Mouse (Mus musculus): ENCODE results near the gene Tnfrsf13c. TPM values are rescaled to one million over a fixed set of nuclear protein-coding genes. Genes with fewer than 3 reads are reported as not detected.

Tnfrsf13c gene
- polyA plus RNA-seq, 1 experiment from 2014 or later = 0.14 TPM

DNA sequence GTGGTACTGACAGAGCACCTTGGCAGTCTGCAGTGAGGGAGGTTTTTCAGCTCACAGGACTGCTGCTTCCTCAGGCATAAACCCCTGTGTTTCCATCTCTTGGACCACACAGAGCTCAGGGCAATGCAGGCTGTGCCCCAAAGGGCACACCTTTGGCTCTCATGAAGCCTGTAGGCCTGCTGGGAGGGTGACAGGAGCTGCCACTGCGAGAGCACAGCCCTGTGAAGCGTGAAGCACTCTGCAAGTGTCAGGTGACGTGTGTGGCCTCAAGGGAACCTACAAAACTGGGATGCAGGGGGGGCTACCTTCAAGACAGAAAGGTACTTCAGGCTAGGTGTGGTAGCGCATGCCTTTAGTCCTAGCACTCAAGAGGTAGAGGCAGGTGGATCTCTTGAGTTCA lies 8.5 kb upstream of the Tnfrsf13c start:
- no peak overlapping the region for H3K4me3 ChIP-seq (ENCODE audit: low read depth, low read length)
- no peaks in the 10 kb centered on the region for H3K9me3 ChIP-seq (replicated peaks; ENCODE audit: control insufficient read depth, low read length, poor library complexity, severe bottlenecking)
- H3K27me3 ChIP-seq (ENCODE audit: control insufficient read depth, insufficient read depth, low read depth, low read length) = no peaks in the 10 kb centered on the region
- no peak overlapping the region for H3K9ac ChIP-seq (ENCODE audit: low read depth, low read length)
- H3K4me2 ChIP-seq (ENCODE audit: low read length) = no peak overlapping the region
- no peak for ATAC-seq
- H3K4me1 ChIP-seq (ENCODE audit: control insufficient read depth, insufficient read depth, low read length) = no peaks in the 10 kb centered on the region
- H3K36me3 ChIP-seq (ENCODE audit: control insufficient read depth, insufficient read depth, low read length) = no peaks in the 10 kb centered on the region
- WGBS = 69% methylated on average over 4 of the region's 4 CpGs
- H3K27ac ChIP-seq (ENCODE audit: low read length) = no peak overlapping the region

DNA sequence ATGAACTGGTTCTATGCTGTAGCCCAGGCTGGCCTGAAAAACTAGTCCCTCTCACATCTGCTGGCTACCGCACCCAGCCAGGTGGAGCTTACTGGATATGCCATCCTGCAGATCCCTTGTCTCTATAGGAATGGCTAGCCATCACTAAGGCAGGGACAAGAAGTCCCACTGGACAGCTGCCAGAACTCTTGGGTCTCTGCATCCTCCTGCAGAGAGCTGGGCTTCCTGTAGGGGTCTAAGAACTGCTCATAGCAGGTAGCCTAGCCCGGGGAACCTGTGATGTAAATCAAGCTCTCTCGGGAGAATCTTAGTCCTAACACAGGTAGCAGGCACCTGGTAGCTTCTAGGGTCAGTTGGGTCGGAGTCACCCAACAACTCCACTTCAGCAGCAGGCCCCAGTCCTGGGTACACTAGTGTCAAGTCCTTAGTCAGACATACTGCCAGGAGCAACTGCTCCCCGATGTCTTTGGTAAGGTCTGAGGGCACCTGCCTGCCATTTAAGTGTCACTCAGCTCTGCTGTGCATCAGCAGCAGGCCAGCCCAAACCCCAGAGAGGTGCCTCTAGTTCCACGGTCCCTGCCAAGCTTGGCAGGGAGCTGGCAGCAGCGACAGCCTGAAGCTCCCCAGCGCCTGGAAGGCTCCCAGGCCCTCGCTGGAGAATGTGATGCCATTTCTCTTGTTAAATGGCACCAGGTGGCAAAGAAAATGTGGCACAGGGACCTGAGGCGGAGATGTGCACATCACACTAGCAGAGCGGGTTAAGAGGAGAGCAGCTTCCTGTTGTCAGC lies 7.6 kb upstream of the Tnfrsf13c start:
- Histone ChIP-seq H3K9me3 (replicated peaks; ENCODE audit: control insufficient read depth, low read length, poor library complexity, severe bottlenecking) (no peaks in the 10 kb centered on the region), H3K9ac (ENCODE audit: low read depth, low read length) (no peak overlapping the region), H3K4me1 (ENCODE audit: control insufficient read depth, insufficient read depth, low read length) (no peaks in the 10 kb centered on the region), H3K27ac (ENCODE audit: low read length) (no peak overlapping the region), H3K36me3 (ENCODE audit: control insufficient read depth, insufficient read depth, low read length) (no peaks in the 10 kb centered on the region), H3K4me2 (ENCODE audit: low read length) (no peak overlapping the region), H3K4me3 (ENCODE audit: low read depth, low read length) (no peak overlapping the region), H3K27me3 (ENCODE audit: control insufficient read depth, insufficient read depth, low read depth, low read length) (no peaks in the 10 kb centered on the region)
- no peak for ATAC-seq
- WGBS = 63% methylated on average over 11 of the region's 11 CpGs

DNA sequence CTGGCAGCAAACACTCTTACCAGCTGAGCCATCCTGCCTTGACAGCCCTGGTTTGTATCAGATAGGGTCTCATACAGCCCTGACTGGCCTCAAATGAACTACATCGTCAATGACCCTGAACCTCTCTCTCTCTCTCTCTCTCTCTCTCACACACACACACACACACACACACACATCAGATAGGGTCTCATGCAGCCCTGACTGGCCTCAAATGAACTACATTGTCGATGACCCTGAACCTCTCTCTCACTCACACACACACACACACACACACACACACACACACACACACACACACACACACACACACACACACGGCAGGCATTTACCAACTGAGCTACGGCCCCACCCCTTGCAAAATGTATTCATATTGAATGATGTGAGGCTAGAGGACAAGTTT lies 6.9 kb upstream of the Tnfrsf13c start:
- Histone ChIP-seq H3K36me3 (ENCODE audit: control insufficient read depth, insufficient read depth, low read length) (no peaks in the 10 kb centered on the region), H3K4me1 (ENCODE audit: control insufficient read depth, insufficient read depth, low read length) (no peaks in the 10 kb centered on the region), H3K4me3 (ENCODE audit: low read depth, low read length) (no peak overlapping the region), H3K27me3 (ENCODE audit: control insufficient read depth, insufficient read depth, low read depth, low read length) (no peaks in the 10 kb centered on the region), H3K27ac (ENCODE audit: low read length) (no peak overlapping the region), H3K9me3 (replicated peaks; ENCODE audit: control insufficient read depth, low read length, poor library complexity, severe bottlenecking) (no peaks in the 10 kb centered on the region), H3K9ac (ENCODE audit: low read depth, low read length) (no peak overlapping the region), H3K4me2 (ENCODE audit: low read length) (no peak overlapping the region)
- WGBS = 76% methylated on average over 4 of the region's 4 CpGs
- ATAC-seq = no peak

GRCm38 (mm10) chr15:82230098-82230611 lies 6.0 kb upstream of the Tnfrsf13c start:
- H3K4me3 ChIP-seq (ENCODE audit: low read depth, low read length) = no peak overlapping the region
- 67% methylated on average over 6 of the region's 6 CpGs for WGBS

DNA sequence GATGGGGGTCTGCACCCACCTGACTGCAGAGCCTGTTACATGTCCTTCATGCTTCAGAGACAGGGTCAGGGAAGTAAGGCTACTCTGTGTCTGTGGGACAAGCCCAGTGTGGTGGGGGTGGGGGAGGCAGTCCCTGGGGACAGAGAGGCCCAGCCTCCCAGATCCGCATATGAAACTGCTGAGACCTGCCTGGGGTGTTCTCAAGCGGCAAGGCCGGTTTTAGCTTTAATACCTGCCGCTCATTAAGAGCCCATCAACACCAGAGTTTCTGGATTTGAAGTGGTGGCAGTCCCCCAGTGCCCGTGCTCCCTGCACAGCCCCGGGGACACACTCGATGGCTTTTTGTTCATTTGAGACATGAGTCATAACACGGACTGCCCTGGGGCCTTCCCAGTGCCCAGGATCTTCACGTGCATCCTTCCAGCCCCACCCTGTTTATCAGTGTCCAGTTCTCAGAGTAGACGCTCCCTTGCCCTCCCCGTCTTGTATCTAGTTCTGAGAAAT lies 5.4 kb upstream of the Tnfrsf13c start:
- WGBS = 43% methylated on average over 11 of the region's 11 CpGs
- H3K4me3 ChIP-seq (ENCODE audit: low read depth, low read length) = no peak overlapping the region
- H3K9me3 ChIP-seq (replicated peaks; ENCODE audit: control insufficient read depth, low read length, poor library complexity, severe bottlenecking) = no peaks in the 10 kb centered on the region
- no peaks in the 10 kb centered on the region for H3K27me3 ChIP-seq (ENCODE audit: control insufficient read depth, insufficient read depth, low read depth, low read length)
- H3K27ac ChIP-seq (ENCODE audit: low read length) = no peak overlapping the region
- no peak for ATAC-seq
- no peak overlapping the region for H3K4me2 ChIP-seq (ENCODE audit: low read length)
- no peaks in the 10 kb centered on the region for H3K36me3 ChIP-seq (ENCODE audit: control insufficient read depth, insufficient read depth, low read length)
- no peaks in the 10 kb centered on the region for H3K4me1 ChIP-seq (ENCODE audit: control insufficient read depth, insufficient read depth, low read length)
- 0 out of 2 replicates have a peak overlapping the region, but pooled peaks have one; percentile 20 for H3K9ac ChIP-seq (ENCODE audit: low read depth, low read length)

More at GRCm38 (mm10) chr15:82230098-82230611, 6.0 kb upstream of the Tnfrsf13c start:
- Histone ChIP-seq H3K4me2 (ENCODE audit: low read length) (no peak overlapping the region), H3K36me3 (ENCODE audit: control insufficient read depth, insufficient read depth, low read length) (no peaks in the 10 kb centered on the region), H3K27me3 (ENCODE audit: control insufficient read depth, insufficient read depth, low read depth, low read length) (no peaks in the 10 kb centered on the region), H3K4me1 (ENCODE audit: control insufficient read depth, insufficient read depth, low read length) (no peaks in the 10 kb centered on the region), H3K27ac (ENCODE audit: low read length) (no peak overlapping the region), H3K9ac (ENCODE audit: low read depth, low read length) (no peak overlapping the region), H3K9me3 (replicated peaks; ENCODE audit: control insufficient read depth, low read length, poor library complexity, severe bottlenecking) (no peaks in the 10 kb centered on the region)
- ATAC-seq = no peak

- Histone ChIP-seq H3K4me3 (ENCODE audit: low read depth, low read length) (no peak overlapping the region), H3K4me2 (ENCODE audit: low read length) (no peak overlapping the region), H3K27me3 (ENCODE audit: control insufficient read depth, insufficient read depth, low read depth, low read length) (no peaks in the 10 kb centered on the region; the same call in 1 of the 2 replicates), H3K36me3 (ENCODE audit: control insufficient read depth, insufficient read depth, low read length) (no peaks in the 10 kb centered on the region), H3K9me3 (replicated peaks; ENCODE audit: control insufficient read depth, low read length, poor library complexity, severe bottlenecking) (no peaks in the 10 kb centered on the region), H3K9ac (ENCODE audit: low read depth, low read length) (no peak overlapping the region), H3K27ac (ENCODE audit: low read length) (no peak overlapping the region), H3K4me1 (ENCODE audit: control insufficient read depth, insufficient read depth, low read length) (peaks cover 5% of the 10 kb centered on the region; the same call in 1 of the 2 replicates)
- no peak for ATAC-seq
- 86% methylated on average over 5 of the region's 5 CpGs for WGBS
These were observed 1.6 kb upstream of the Tnfrsf13c start for GRCm38 (mm10) chr15:82225769-82226168.

- ATAC-seq = no peak; the same call in 1 of the 2 replicates
- Histone ChIP-seq H3K27ac (ENCODE audit: low read length) (no peak overlapping the region), H3K36me3 (ENCODE audit: control insufficient read depth, insufficient read depth, low read length) (no peaks in the 10 kb centered on the region), H3K4me3 (ENCODE audit: low read depth, low read length) (no peak overlapping the region), H3K9me3 (replicated peaks; ENCODE audit: control insufficient read depth, low read length, poor library complexity, severe bottlenecking) (no peaks in the 10 kb centered on the region), H3K9ac (ENCODE audit: low read depth, low read length) (no peak overlapping the region), H3K4me2 (ENCODE audit: low read length) (peak overlapping the region; percentile 69; the same call in 1 of the 2 replicates), H3K27me3 (ENCODE audit: control insufficient read depth, insufficient read depth, low read depth, low read length) (no peaks in the 10 kb centered on the region; the same call in 1 of the 2 replicates), H3K4me1 (ENCODE audit: control insufficient read depth, insufficient read depth, low read length) (peaks cover 5% of the 10 kb centered on the region; the same call in 1 of the 2 replicates)
- 38% methylated on average over 7 of the region's 7 CpGs for WGBS
These were observed 540 bp upstream of the Tnfrsf13c start for GRCm38 (mm10) chr15:82224602-82225215.

GRCm38 (mm10) chr15:82223251-82223650 lies 918 bp downstream of the Tnfrsf13c start:
- WGBS = 53% methylated on average over 7 of the region's 7 CpGs
- Histone ChIP-seq H3K4me3 (ENCODE audit: low read depth, low read length) (no peak overlapping the region), H3K4me1 (ENCODE audit: control insufficient read depth, insufficient read depth, low read length) (peaks cover 5% of the 10 kb centered on the region; the same call in 1 of the 2 replicates), H3K4me2 (ENCODE audit: low read length) (no peak overlapping the region), H3K9me3 (replicated peaks; ENCODE audit: control insufficient read depth, low read length, poor library complexity, severe bottlenecking) (no peaks in the 10 kb centered on the region), H3K9ac (ENCODE audit: low read depth, low read length) (no peak overlapping the region), H3K36me3 (ENCODE audit: control insufficient read depth, insufficient read depth, low read length) (no peaks in the 10 kb centered on the region), H3K27me3 (ENCODE audit: control insufficient read depth, insufficient read depth, low read depth, low read length) (no peaks in the 10 kb centered on the region; the same call in 1 of the 2 replicates), H3K27ac (ENCODE audit: low read length) (no peak overlapping the region)
- no peak for ATAC-seq
